Mouse (Mus musculus): ENCODE measurements at regions not wholly inside any gene's neighbourhood (a gene's known extent, or its start where the extent isn't known, plus 50 kb on each side); places are given as distances from the start of the nearest gene placed in this dataset.

GRCm38 (mm10) chr6:49641256-49641655, 181.3 kb upstream of the Npy start:
- no peak for DNase-seq

DNA sequence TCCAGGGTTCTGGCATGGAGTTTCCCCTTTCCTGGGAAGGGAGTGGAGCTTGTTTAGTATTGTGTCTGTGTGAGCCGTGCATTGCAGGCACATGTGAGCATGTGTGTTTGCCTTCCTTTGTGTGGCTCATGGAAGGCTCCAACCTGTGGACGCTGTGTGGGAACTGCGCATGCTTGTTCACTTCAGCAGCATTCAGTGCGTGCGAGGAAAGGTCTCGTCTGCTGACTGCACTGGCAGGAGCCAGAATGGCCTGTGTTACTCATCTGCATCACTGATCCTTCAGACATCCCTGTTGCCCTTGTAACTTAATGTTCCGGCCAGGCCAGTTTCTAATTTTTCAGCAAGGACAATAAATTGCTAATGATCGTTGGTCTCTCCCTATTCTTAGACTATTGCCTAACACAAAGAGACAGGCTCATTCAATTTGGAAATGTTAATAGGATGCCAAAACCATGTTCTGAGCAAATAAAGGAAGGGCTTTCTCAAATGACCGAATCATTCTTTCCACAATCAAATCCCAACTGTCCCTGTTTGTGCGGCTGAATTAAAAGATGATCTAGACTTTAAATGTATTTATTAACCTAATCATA, 167.9 kb upstream of the Npy start:
- no peak for DNase-seq

DNA sequence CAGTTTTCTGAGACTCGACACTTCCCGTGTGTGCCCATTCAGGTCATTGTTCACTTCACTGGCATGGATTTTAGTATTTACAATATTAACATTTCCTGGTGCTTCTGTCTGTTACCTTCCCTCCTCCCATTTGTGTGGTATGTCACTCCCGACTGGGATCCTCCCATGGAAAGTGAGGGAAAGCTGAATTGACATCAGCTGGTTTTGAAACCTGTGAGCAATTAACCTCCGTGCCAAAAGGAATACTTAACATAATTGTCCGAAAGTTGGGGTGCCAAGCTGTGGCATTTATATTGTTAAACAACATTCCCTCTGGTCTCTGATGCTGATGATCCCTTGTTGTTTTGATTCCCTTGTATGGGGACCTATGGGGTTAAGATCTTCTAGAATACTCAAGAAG, 167.3 kb upstream of the Npy start:
- no peak for DNase-seq

- no peak for DNase-seq
These were observed 165.9 kb upstream of the Npy start for GRCm38 (mm10) chr6:49656359-49657280.

GRCm38 (mm10) chr6:49657988-49658387, 164.5 kb upstream of the Npy start:
- no peak for DNase-seq

DNA sequence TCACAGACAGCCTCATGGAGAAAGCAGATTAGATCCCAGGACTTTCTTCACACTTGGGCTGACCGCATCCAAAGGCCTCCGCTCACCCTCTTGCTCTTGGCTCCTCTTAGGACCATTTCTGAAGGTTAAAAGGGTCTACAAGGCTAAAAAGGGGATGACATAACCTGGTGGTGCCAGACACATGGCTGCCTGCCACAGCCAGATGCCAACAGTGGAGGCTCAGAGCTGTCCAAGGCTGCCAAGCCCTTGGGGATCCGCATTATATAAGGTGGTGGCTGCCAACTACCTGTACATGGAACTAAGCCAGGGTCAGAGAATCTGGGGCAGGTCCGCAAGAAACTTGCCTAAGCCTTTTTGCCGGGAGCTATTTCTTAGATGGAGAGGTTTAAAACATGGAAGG, 151.5 kb upstream of the Npy start:
- DNase-seq = peak; percentile 59 to 61

GRCm38 (mm10) chr6:49671912-49672311, 150.6 kb upstream of the Npy start:
- no peak for DNase-seq

DNA sequence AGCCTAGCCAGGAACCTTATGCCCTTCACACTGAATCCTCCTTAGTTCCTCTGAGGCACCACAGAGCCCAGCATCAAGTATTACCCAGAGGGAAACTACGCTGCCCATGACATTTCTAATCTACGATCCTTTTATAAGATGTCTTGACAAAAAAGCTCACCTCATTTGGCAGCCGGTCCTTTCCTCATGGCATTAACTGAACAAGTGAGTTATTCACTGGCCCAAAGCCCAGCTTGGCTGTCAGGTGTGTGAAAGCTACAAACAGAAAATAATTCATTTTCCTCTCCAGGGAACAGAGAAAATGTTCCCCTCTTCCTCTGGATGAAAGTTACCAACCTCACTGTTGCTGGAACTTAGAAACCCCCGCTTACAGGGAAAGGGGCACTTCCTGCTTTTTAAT, 135.7 kb upstream of the Npy start:
- DNase-seq = peak in 1 of 2 experiments; percentile 17

- no peak for DNase-seq
These were observed 130.4 kb upstream of the Npy start for GRCm38 (mm10) chr6:49692032-49692539.

- DNase-seq = no peak
These were observed 127.7 kb upstream of the Npy start for GRCm38 (mm10) chr6:49694851-49695250.

GRCm38 (mm10) chr6:49696990-49697389, 125.5 kb upstream of the Npy start:
- DNase-seq = no peak

GRCm38 (mm10) chr6:49701453-49701852, 121.1 kb upstream of the Npy start:
- no peak for DNase-seq

DNA sequence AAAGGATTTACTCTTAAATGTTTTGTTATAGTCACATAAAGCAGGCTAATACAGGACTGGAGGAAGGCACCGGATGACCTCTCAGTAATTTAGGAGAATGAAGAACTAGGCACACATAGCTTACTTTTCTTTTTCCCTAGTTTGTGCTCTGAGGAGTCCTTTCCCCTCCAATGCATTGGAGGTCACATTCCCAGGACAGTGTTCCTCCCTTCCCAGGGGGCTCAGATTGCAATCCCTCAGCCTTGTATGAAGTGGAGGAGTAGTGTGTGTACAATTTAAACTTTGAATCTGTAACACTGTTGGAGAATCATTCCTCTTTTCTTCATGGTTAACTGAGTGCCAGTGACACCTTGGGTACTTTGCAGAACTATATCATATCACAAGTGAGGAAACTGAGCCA, 109.5 kb upstream of the Npy start:
- no peak for DNase-seq

DNA sequence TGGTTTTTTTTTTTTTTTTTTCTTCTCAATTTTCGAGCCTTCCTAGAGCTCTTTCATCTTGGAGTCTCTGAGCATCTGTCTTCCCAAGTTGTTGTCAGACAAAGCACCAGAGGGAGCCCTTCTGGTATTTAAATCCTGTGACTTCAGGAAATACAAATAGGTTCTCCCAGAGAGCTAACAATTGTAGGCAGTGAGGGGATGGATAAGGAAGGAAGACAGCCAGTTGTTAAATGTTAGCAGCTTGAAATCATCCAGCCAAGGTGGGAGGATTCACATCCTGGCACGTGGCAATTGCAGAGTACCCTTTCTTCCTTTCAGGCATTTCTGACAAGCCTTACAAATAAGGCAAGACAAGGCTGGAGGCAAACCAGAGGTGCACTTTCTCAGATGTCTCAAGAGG, 106.0 kb upstream of the Npy start:
- DNase-seq = no peak

- no peak for DNase-seq
These were observed 105.6 kb upstream of the Npy start for GRCm38 (mm10) chr6:49716945-49717344.

GRCm38 (mm10) chr6:49733191-49733590, 89.3 kb upstream of the Npy start:
- DNase-seq = peak; percentile 32 to 37

DNA sequence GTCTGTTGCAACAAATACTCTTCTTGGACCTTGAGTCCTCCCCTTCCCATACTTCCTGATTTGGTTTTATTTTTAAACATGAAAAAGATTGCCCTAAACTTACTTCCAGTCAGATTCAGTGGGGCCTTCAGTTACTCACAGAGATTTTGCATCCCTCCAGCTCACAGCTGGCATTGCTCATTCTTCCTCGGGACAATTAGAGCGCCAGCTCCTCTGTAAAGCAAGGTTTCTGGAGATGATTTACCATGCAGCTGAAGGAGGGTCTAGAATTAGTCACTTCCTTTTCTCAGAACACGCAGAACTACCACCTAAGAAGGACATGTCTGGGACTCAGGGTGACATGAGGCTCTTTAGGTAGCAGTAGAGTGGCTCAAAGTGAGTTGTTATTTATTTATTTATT, 79.4 kb upstream of the Npy start:
- no peak for DNase-seq

- DNase-seq = no peak
These were observed 77.2 kb upstream of the Npy start for GRCm38 (mm10) chr6:49745301-49745700.

GRCm38 (mm10) chr6:49750544-49750943, 72.0 kb upstream of the Npy start:
- DNase-seq = no peak

- DNase-seq = no peak
These were observed 62.9 kb upstream of the Npy start for GRCm38 (mm10) chr6:49759614-49760013.

DNA sequence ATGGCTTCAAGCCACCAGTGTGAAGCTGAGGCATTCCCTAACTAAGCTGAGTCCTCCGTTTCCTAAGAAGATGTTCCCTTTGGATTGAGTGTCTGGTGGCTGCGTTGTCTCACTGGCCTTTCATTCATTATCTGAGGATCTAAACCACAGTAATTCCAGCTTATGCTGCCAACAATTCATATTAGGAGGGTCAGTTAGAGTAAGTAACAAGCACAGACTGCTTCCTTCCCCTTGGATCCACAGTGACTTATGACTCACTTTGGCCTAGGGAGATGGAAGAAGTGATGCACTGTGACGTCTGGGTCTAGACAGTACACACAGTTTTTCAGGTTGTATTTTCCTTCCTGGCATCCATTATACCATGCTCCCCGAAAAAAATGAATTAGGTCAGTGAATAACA, 57.8 kb upstream of the Npy start:
- DNase-seq = no peak

- no peak for DNase-seq
These were observed 52.4 kb upstream of the Npy start for GRCm38 (mm10) chr6:49769904-49770720.
